Mouse (Mus musculus) embryonic facial prominence, embryonic 14.5 days (tissue): ENCODE measurements at regions not wholly inside any gene's neighbourhood (a gene's known extent, or its start where the extent isn't known, plus 50 kb on each side); places are given as distances from the start of the nearest gene placed in this dataset.
"Not testable (repeated sequence)": the region's sequence is repeated elsewhere in the genome, so short reads cannot be mapped to it uniquely, and the experiment has no call there.

ENCODE experiments used
- ATAC-seq: fragments of 200-750 bp; cut with Nextera tagmentation; 2 replicates; pipeline ENCODE4 v1.8.0; 2017; ENCODE audit warnings: low read depth, moderate number of reproducible peaks, moderate TSS enrichment
- DNase-seq: peaks from one replicate; pipeline ENCODE4 v3.0.0-alpha.2; 2015; ENCODE audit warnings: low spot score
- H3K27ac ChIP-seq: fragments of 300-500 bp; sonication (generic); replicated peaks from 2 replicates; pipeline ENCODE4 v1.5.1; 2014; ENCODE audit warnings: low read depth, mild to moderate bottlenecking, low read length, moderate library complexity
- H3K27me3 ChIP-seq: fragments of 300-500 bp; sonication (generic); replicated peaks from 2 replicates; pipeline ENCODE4 v1.6.1; 2014; ENCODE audit warnings: low read length; ENCODE audit not compliant: control insufficient read depth, insufficient read depth
- H3K36me3 ChIP-seq: fragments of 300-500 bp; sonication (generic); 2 replicates; pipeline ENCODE4 v1.6.1; 2014; ENCODE audit warnings: low read length, mixed read lengths; ENCODE audit not compliant: control insufficient read depth, insufficient read depth
- H3K4me1 ChIP-seq: fragments of 300-500 bp; sonication (generic); 2 replicates; pipeline ENCODE4 v1.6.1; 2014; ENCODE audit warnings: antibody characterized with exemption, low read length; ENCODE audit not compliant: control insufficient read depth, insufficient read depth
- H3K4me2 ChIP-seq: fragments of 300-500 bp; sonication (generic); 2 replicates; pipeline ENCODE4 v1.6.1; 2014; ENCODE audit warnings: low read depth, mild to moderate bottlenecking, low read length, moderate library complexity, mixed read lengths
- H3K4me3 ChIP-seq: fragments of 300-500 bp; sonication (generic); 2 replicates; pipeline ENCODE4 v1.5.1; 2014; ENCODE audit warnings: low read depth, mild to moderate bottlenecking, low read length
- H3K9ac ChIP-seq: fragments of 300-500 bp; sonication (generic); 2 replicates; pipeline ENCODE4 v1.6.1; 2014; ENCODE audit warnings: low read depth, mild to moderate bottlenecking, low read length, moderate library complexity, mixed read lengths
- H3K9me3 ChIP-seq: fragments of 300-500 bp; sonication (generic); 2 replicates; pipeline ENCODE4 v1.6.1; 2016; ENCODE audit warnings: low read length; ENCODE audit not compliant: control insufficient read depth
- whole genome bisulfite sequencing: fragments of 180-500 bp; shearing (Covaris S2); extraction: QIAGEN DNeasy Blood & Tissue Kit; methylation state at CpG from one replicate; pipeline ENCODE4 v1.1.7; 2014; 5-methylcytosine and 5-hydroxymethylcytosine counted together

GRCm38 (mm10) chr17:82432678-82433077, 694.5 kb upstream of the Slc8a1 start:
- peak; percentile 79; the same call in 1 of the 2 replicates for ATAC-seq

GRCm38 (mm10) chr17:82408296-82408695, 670.1 kb upstream of the Slc8a1 start:
- ATAC-seq (no peak), DNase-seq (no peak)
- Histone ChIP-seq H3K4me2 (no peak overlapping the region), H3K9ac (no peak overlapping the region), H3K27ac (no peak overlapping the region), H3K36me3 (no peaks in the 10 kb centered on the region), H3K9me3 (no peaks in the 10 kb centered on the region), H3K4me3 (no peak overlapping the region), H3K4me1 (no peaks in the 10 kb centered on the region), H3K27me3 (no peaks in the 10 kb centered on the region)
- 87% methylated on average over 2 of the region's 2 CpGs for WGBS

More at GRCm38 (mm10) chr17:82432678-82433077, 694.5 kb upstream of the Slc8a1 start:
- H3K4me2 ChIP-seq = no peak overlapping the region
- WGBS = 46% methylated on average over 3 of the region's 3 CpGs
- H3K27ac ChIP-seq = no peak overlapping the region
- no peaks in the 10 kb centered on the region for H3K4me1 ChIP-seq
- H3K27me3 ChIP-seq = no peaks in the 10 kb centered on the region
- DNase-seq = peak; percentile 38
- H3K4me3 ChIP-seq = no peak overlapping the region
- no peaks in the 10 kb centered on the region for H3K9me3 ChIP-seq
- no peak overlapping the region for H3K9ac ChIP-seq
- no peaks in the 10 kb centered on the region for H3K36me3 ChIP-seq

- DNase-seq (no peak), ATAC-seq (no peak)
- H3K9me3 ChIP-seq = no peaks in the 10 kb centered on the region
- no peak overlapping the region for H3K9ac ChIP-seq
- 80% methylated on average over 1 of the region's 1 CpGs for WGBS
- no peaks in the 10 kb centered on the region for H3K36me3 ChIP-seq
- H3K4me3 ChIP-seq = no peak overlapping the region
- no peaks in the 10 kb centered on the region for H3K27me3 ChIP-seq
- H3K4me2 ChIP-seq = no peak overlapping the region
- no peaks in the 10 kb centered on the region for H3K4me1 ChIP-seq
- no peak overlapping the region for H3K27ac ChIP-seq
These were observed 661.2 kb upstream of the Slc8a1 start for GRCm38 (mm10) chr17:82399328-82399727.

GRCm38 (mm10) chr17:82379371-82379770, 641.2 kb upstream of the Slc8a1 start:
- not testable (repeated sequence) for H3K4me3 ChIP-seq, H3K27me3 ChIP-seq, H3K4me2 ChIP-seq, H3K9me3 ChIP-seq, H3K4me1 ChIP-seq, DNase-seq, H3K9ac ChIP-seq, H3K36me3 ChIP-seq, ATAC-seq, H3K27ac ChIP-seq
- WGBS = 77% methylated on average over 4 of the region's 11 CpGs

GRCm38 (mm10) chr17:82378248-82378820, 640.2 kb upstream of the Slc8a1 start:
- no peak overlapping the region for H3K27ac ChIP-seq
- no peak overlapping the region for H3K4me2 ChIP-seq
- H3K4me3 ChIP-seq = no peak overlapping the region
- DNase-seq = no peak
- no peaks in the 10 kb centered on the region for H3K9me3 ChIP-seq
- 94% methylated on average over 2 of the region's 2 CpGs for WGBS
- H3K9ac ChIP-seq = no peak overlapping the region
- H3K36me3 ChIP-seq = no peaks in the 10 kb centered on the region
- ATAC-seq = no peak
- H3K27me3 ChIP-seq = no peaks in the 10 kb centered on the region
- H3K4me1 ChIP-seq = no peaks in the 10 kb centered on the region

GRCm38 (mm10) chr17:82377176-82377592, 639.0 kb upstream of the Slc8a1 start:
- ATAC-seq (no peak), DNase-seq (no peak)
- Histone ChIP-seq H3K27ac (no peak overlapping the region), H3K4me2 (no peak overlapping the region), H3K9ac (no peak overlapping the region), H3K36me3 (no peaks in the 10 kb centered on the region), H3K4me1 (no peaks in the 10 kb centered on the region), H3K4me3 (no peak overlapping the region), H3K27me3 (no peaks in the 10 kb centered on the region), H3K9me3 (no peaks in the 10 kb centered on the region)
- WGBS = 85% methylated on average over 1 of the region's 1 CpGs

GRCm38 (mm10) chr17:82367876-82368275, 629.7 kb upstream of the Slc8a1 start:
- H3K9ac ChIP-seq = no peak overlapping the region
- ATAC-seq (no peak), DNase-seq (no peak)
- H3K36me3 ChIP-seq = no peaks in the 10 kb centered on the region
- H3K27ac ChIP-seq = no peak overlapping the region
- H3K4me2 ChIP-seq = no peak overlapping the region
- H3K4me1 ChIP-seq = no peaks in the 10 kb centered on the region
- H3K4me3 ChIP-seq = no peak overlapping the region
- H3K27me3 ChIP-seq = no peaks in the 10 kb centered on the region
- H3K9me3 ChIP-seq = no peaks in the 10 kb centered on the region

GRCm38 (mm10) chr17:82366001-82366400, 627.8 kb upstream of the Slc8a1 start:
- H3K36me3 ChIP-seq = no peaks in the 10 kb centered on the region
- no peak overlapping the region for H3K4me3 ChIP-seq
- no peaks in the 10 kb centered on the region for H3K27me3 ChIP-seq
- WGBS = 86% methylated on average over 4 of the region's 4 CpGs
- no peaks in the 10 kb centered on the region for H3K4me1 ChIP-seq
- no peak overlapping the region for H3K4me2 ChIP-seq
- ATAC-seq (no peak), DNase-seq (no peak)
- no peak overlapping the region for H3K27ac ChIP-seq
- H3K9ac ChIP-seq = no peak overlapping the region
- no peaks in the 10 kb centered on the region for H3K9me3 ChIP-seq

- ATAC-seq (no peak), DNase-seq (no peak)
- no peak overlapping the region for H3K27ac ChIP-seq
- no peak overlapping the region for H3K4me2 ChIP-seq
- no peak overlapping the region for H3K4me3 ChIP-seq
- H3K9me3 ChIP-seq = no peaks in the 10 kb centered on the region
- no peaks in the 10 kb centered on the region for H3K4me1 ChIP-seq
- no peaks in the 10 kb centered on the region for H3K27me3 ChIP-seq
- H3K9ac ChIP-seq = no peak overlapping the region
- no peaks in the 10 kb centered on the region for H3K36me3 ChIP-seq
These were observed 610.5 kb upstream of the Slc8a1 start for GRCm38 (mm10) chr17:82348636-82349035.
